Mouse (Mus musculus): ENCODE measurements around the gene Il17f. TPM values are rescaled to one million over a fixed set of nuclear protein-coding genes. Genes with fewer than 3 reads are reported as not detected.

Gene Il17f
- polyA plus RNA-seq, 1 experiment = not detected

DNA sequence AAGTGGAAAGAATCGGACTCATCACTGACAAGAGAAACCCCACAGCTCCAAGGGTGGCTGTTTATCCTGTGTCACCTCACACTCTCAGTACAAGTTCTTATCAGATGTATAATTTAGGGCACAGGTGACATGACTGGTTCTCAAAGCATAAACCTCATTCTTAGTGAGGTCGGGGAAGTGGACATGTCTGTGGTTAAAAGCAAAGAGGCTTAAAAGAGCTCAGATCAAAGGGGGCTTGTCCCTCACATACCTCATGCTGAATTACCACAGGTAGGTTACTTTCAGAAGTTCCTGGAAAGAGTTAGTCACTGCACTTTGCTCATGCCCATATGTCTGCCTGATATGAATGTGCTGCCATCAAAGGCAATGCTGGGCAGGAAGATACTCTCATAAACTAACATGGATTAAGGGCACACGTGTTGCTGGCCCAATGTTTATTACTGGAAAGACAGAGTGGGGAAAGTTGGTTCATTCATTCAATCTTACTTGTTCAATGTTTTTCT, 49.9 kb downstream of the Il17f start:
- TF ChIP-seq CTCF (IDR thresholded peaks at IDR 0.05; ENCODE audit: low read depth, low read length) = no peak
- TF ChIP-seq POLR2A (IDR thresholded peaks at IDR 0.05; ENCODE audit: borderline replicate concordance, low read depth, low read length) = no peak
- H3K4me1 ChIP-seq (ENCODE audit: control insufficient read depth, insufficient read depth, low read length) = no peaks in the 10 kb centered on the region
- no peak overlapping the region for H3K4me3 ChIP-seq (ENCODE audit: insufficient read depth, low read length)
- no peak overlapping the region for H3K27ac ChIP-seq (ENCODE audit: insufficient read depth, low read depth, low read length)

GRCm38 (mm10) chr1:20738483-20738882, 51.9 kb downstream of the Il17f start:
- no peak overlapping the region for H3K27ac ChIP-seq (ENCODE audit: insufficient read depth, low read depth, low read length)
- no peak for TF ChIP-seq CTCF (IDR thresholded peaks at IDR 0.05; ENCODE audit: low read depth, low read length)
- no peak for TF ChIP-seq POLR2A (IDR thresholded peaks at IDR 0.05; ENCODE audit: borderline replicate concordance, low read depth, low read length)
- no peak overlapping the region for H3K4me3 ChIP-seq (ENCODE audit: insufficient read depth, low read length)
- no peaks in the 10 kb centered on the region for H3K4me1 ChIP-seq (ENCODE audit: control insufficient read depth, insufficient read depth, low read length)

GRCm38 (mm10) chr1:20736572-20736971, 53.8 kb downstream of the Il17f start:
- TF ChIP-seq POLR2A (IDR thresholded peaks at IDR 0.05; ENCODE audit: borderline replicate concordance, low read depth, low read length) = no peak
- Histone ChIP-seq H3K27ac (ENCODE audit: insufficient read depth, low read depth, low read length) (no peak overlapping the region), H3K4me3 (ENCODE audit: insufficient read depth, low read length) (no peak overlapping the region), H3K4me1 (ENCODE audit: control insufficient read depth, insufficient read depth, low read length) (no peaks in the 10 kb centered on the region)

GRCm38 (mm10) chr1:20730903-20731302, 59.5 kb downstream of the Il17f start, which contains the start of gene Il17a:
Gene Il17a (plus strand): TSS chr1:20730905.
- TF ChIP-seq CTCF (IDR thresholded peaks at IDR 0.05; ENCODE audit: low read depth, low read length) = no peak
- no peak for TF ChIP-seq POLR2A (IDR thresholded peaks at IDR 0.05; ENCODE audit: borderline replicate concordance, low read depth, low read length)
- no peak within 1 kb of the TSS for H3K4me3 ChIP-seq (ENCODE audit: insufficient read depth, low read length)
- no peak within 1 kb of the TSS for H3K27ac ChIP-seq (ENCODE audit: insufficient read depth, low read depth, low read length)
- H3K4me1 ChIP-seq (ENCODE audit: control insufficient read depth, insufficient read depth, low read length) = no peaks in the 10 kb centered on the region

Other genes with a start within 250 kb of the Il17f start
- gene Pkhd1, start 172.6 kb downstream of the Il17f start, polyA plus RNA-seq (2012; ENCODE audit: insufficient read depth, insufficient read length, missing spikeins) = not detected in 2 replicates
- not detected in 2 replicates for gene Il17a, start 59.7 kb downstream of the Il17f start, polyA plus RNA-seq (2012; ENCODE audit: insufficient read depth, insufficient read length, missing spikeins)
- 34.1 and 36.3 TPM in 2 replicates for gene Mcm3, start 29.7 kb upstream of the Il17f start, polyA plus RNA-seq (2012; ENCODE audit: insufficient read depth, insufficient read length, missing spikeins)
- gene Paqr8, start 100.0 kb upstream of the Il17f start, polyA plus RNA-seq (2012; ENCODE audit: insufficient read depth, insufficient read length, missing spikeins) = 0.86 and 0.93 TPM in 2 replicates
- gene Efhc1, start 161.0 kb upstream of the Il17f start, polyA plus RNA-seq (2012; ENCODE audit: insufficient read depth, insufficient read length, missing spikeins) = 1.4 and 1.7 TPM in 2 replicates